Mouse (Mus musculus): ENCODE results near the gene Sema6d. TPM values are rescaled to one million over a fixed set of nuclear protein-coding genes. Genes with fewer than 3 reads are reported as not detected.

Gene Sema6d
- polyA plus RNA-seq, 1 experiment = 0.02 TPM

GRCm38 (mm10) chr2:124244543-124245245 lies 154.9 kb downstream of the Sema6d start:
- no peaks in the 10 kb centered on the region for H3K27me3 ChIP-seq (ENCODE audit: control insufficient read depth)
- H3K36me3 ChIP-seq (ENCODE audit: control insufficient read depth) = no peaks in the 10 kb centered on the region
- peaks cover 3% of the 10 kb centered on the region for H3K9me3 ChIP-seq (ENCODE audit: control insufficient read depth, low read length)
- no peak for TF ChIP-seq GATA1 (IDR thresholded peaks at IDR 0.05; ENCODE audit: low read length)
- no peak for TF ChIP-seq TAL1 (IDR thresholded peaks at IDR 0.05; ENCODE audit: low read length)
- no peak overlapping the region for H3K4me3 ChIP-seq (replicated peaks)
- no peaks in the 10 kb centered on the region for H3K4me1 ChIP-seq (ENCODE audit: control insufficient read depth)

- Histone ChIP-seq H3K9me3 (ENCODE audit: control insufficient read depth, low read length) (peaks cover 10% of the 10 kb centered on the region), H3K27me3 (ENCODE audit: control insufficient read depth) (no peaks in the 10 kb centered on the region), H3K4me3 (replicated peaks) (no peak overlapping the region), H3K4me1 (ENCODE audit: control insufficient read depth) (no peaks in the 10 kb centered on the region), H3K36me3 (ENCODE audit: control insufficient read depth) (no peaks in the 10 kb centered on the region)
- no peak for TF ChIP-seq GATA1 (IDR thresholded peaks at IDR 0.05; ENCODE audit: low read length)
- no peak for TF ChIP-seq TAL1 (IDR thresholded peaks at IDR 0.05; ENCODE audit: low read length)
These were observed 168.3 kb downstream of the Sema6d start for GRCm38 (mm10) chr2:124258108-124258507.

- Histone ChIP-seq H3K27me3 (ENCODE audit: control insufficient read depth) (no peaks in the 10 kb centered on the region), H3K4me3 (replicated peaks) (no peak overlapping the region), H3K4me1 (ENCODE audit: control insufficient read depth) (no peaks in the 10 kb centered on the region), H3K36me3 (ENCODE audit: control insufficient read depth) (no peaks in the 10 kb centered on the region), H3K9me3 (ENCODE audit: control insufficient read depth, low read length) (no peaks in the 10 kb centered on the region)
- no peak for TF ChIP-seq TAL1 (IDR thresholded peaks at IDR 0.05; ENCODE audit: low read length)
- TF ChIP-seq GATA1 (IDR thresholded peaks at IDR 0.05; ENCODE audit: low read length) = no peak
These were observed 174.5 kb downstream of the Sema6d start for GRCm38 (mm10) chr2:124264309-124264708.

- no peaks in the 10 kb centered on the region for H3K27me3 ChIP-seq (ENCODE audit: control insufficient read depth)
- H3K36me3 ChIP-seq (ENCODE audit: control insufficient read depth) = no peaks in the 10 kb centered on the region
- no peak for TF ChIP-seq TAL1 (IDR thresholded peaks at IDR 0.05; ENCODE audit: low read length)
- TF ChIP-seq GATA1 (IDR thresholded peaks at IDR 0.05; ENCODE audit: low read length) = no peak
- H3K9me3 ChIP-seq (ENCODE audit: control insufficient read depth, low read length) = no peaks in the 10 kb centered on the region
- no peaks in the 10 kb centered on the region for H3K4me1 ChIP-seq (ENCODE audit: control insufficient read depth)
- H3K4me3 ChIP-seq (replicated peaks) = no peak overlapping the region
These were observed 181.4 kb downstream of the Sema6d start for GRCm38 (mm10) chr2:124271156-124271555.

GRCm38 (mm10) chr2:124277492-124277891 lies 187.7 kb downstream of the Sema6d start:
- TF ChIP-seq TAL1 (IDR thresholded peaks at IDR 0.05; ENCODE audit: low read length) = no peak
- TF ChIP-seq GATA1 (IDR thresholded peaks at IDR 0.05; ENCODE audit: low read length) = no peak
- no peaks in the 10 kb centered on the region for H3K27me3 ChIP-seq (ENCODE audit: control insufficient read depth)
- no peaks in the 10 kb centered on the region for H3K4me1 ChIP-seq (ENCODE audit: control insufficient read depth)
- no peaks in the 10 kb centered on the region for H3K9me3 ChIP-seq (ENCODE audit: control insufficient read depth, low read length)
- no peaks in the 10 kb centered on the region for H3K36me3 ChIP-seq (ENCODE audit: control insufficient read depth)
- H3K4me3 ChIP-seq (replicated peaks) = no peak overlapping the region

- Histone ChIP-seq H3K4me1 (ENCODE audit: control insufficient read depth) (no peaks in the 10 kb centered on the region), H3K9me3 (ENCODE audit: control insufficient read depth, low read length) (no peaks in the 10 kb centered on the region), H3K4me3 (replicated peaks) (no peak overlapping the region), H3K36me3 (ENCODE audit: control insufficient read depth) (no peaks in the 10 kb centered on the region), H3K27me3 (ENCODE audit: control insufficient read depth) (no peaks in the 10 kb centered on the region)
- TF ChIP-seq TAL1 (IDR thresholded peaks at IDR 0.05; ENCODE audit: low read length) (no peak), GATA1 (IDR thresholded peaks at IDR 0.05; ENCODE audit: low read length) (no peak)
These were observed 195.3 kb downstream of the Sema6d start for GRCm38 (mm10) chr2:124285109-124285508.

- TF ChIP-seq GATA1 (IDR thresholded peaks at IDR 0.05; ENCODE audit: low read length) = no peak
- TF ChIP-seq TAL1 (IDR thresholded peaks at IDR 0.05; ENCODE audit: low read length) = no peak
- H3K27me3 ChIP-seq (ENCODE audit: control insufficient read depth) = no peaks in the 10 kb centered on the region
- H3K9me3 ChIP-seq (ENCODE audit: control insufficient read depth, low read length) = no peaks in the 10 kb centered on the region; the same call in 1 of the 2 replicates
- H3K4me3 ChIP-seq (replicated peaks) = no peak overlapping the region
- H3K4me1 ChIP-seq (ENCODE audit: control insufficient read depth) = no peaks in the 10 kb centered on the region
- no peaks in the 10 kb centered on the region for H3K36me3 ChIP-seq (ENCODE audit: control insufficient read depth)
These were observed 199.6 kb downstream of the Sema6d start for GRCm38 (mm10) chr2:124289356-124289755.

GRCm38 (mm10) chr2:124291145-124291544 lies 201.4 kb downstream of the Sema6d start:
- no peak overlapping the region for H3K4me3 ChIP-seq (replicated peaks)
- H3K27me3 ChIP-seq (ENCODE audit: control insufficient read depth) = no peaks in the 10 kb centered on the region
- TF ChIP-seq TAL1 (IDR thresholded peaks at IDR 0.05; ENCODE audit: low read length) (no peak), GATA1 (IDR thresholded peaks at IDR 0.05; ENCODE audit: low read length) (no peak)
- H3K4me1 ChIP-seq (ENCODE audit: control insufficient read depth) = no peaks in the 10 kb centered on the region
- H3K36me3 ChIP-seq (ENCODE audit: control insufficient read depth) = no peaks in the 10 kb centered on the region
- H3K9me3 ChIP-seq (ENCODE audit: control insufficient read depth, low read length) = no peaks in the 10 kb centered on the region; the same call in 1 of the 2 replicates

GRCm38 (mm10) chr2:124293601-124294000 lies 203.8 kb downstream of the Sema6d start:
- Histone ChIP-seq H3K27me3 (ENCODE audit: control insufficient read depth) (no peaks in the 10 kb centered on the region), H3K4me1 (ENCODE audit: control insufficient read depth) (no peaks in the 10 kb centered on the region), H3K4me3 (replicated peaks) (no peak overlapping the region), H3K36me3 (ENCODE audit: control insufficient read depth) (no peaks in the 10 kb centered on the region), H3K9me3 (ENCODE audit: control insufficient read depth, low read length) (no peaks in the 10 kb centered on the region; the same call in 1 of the 2 replicates)
- no peak for TF ChIP-seq TAL1 (IDR thresholded peaks at IDR 0.05; ENCODE audit: low read length)
- TF ChIP-seq GATA1 (IDR thresholded peaks at IDR 0.05; ENCODE audit: low read length) = no peak

Measured in erythroblast, embryonic 14.5 days (primary cell).